Mouse (Mus musculus) myocyte (in vitro differentiated cells): ENCODE results near the gene Selp.

Source experiments
- MAX ChIP-seq: IDR thresholded peaks from one replicate; pipeline ENCODE4 v1.6.1; 2011; ENCODE audit warnings: low read depth, mild to moderate bottlenecking, control low read depth
- MYOD1 ChIP-seq, 3 experiments: IDR thresholded peaks; one replicate each; pipeline ENCODE4 v1.6.1; 2011; ENCODE audit warnings: control low read depth in 2 of 3, low read depth in 2 of 3, mild to moderate bottlenecking in 2 of 3, moderate library complexity in 1 of 3; ENCODE audit not compliant: insufficient read length in 2 of 3, control insufficient read depth in 1 of 3
- POLR2A ChIP-seq: IDR thresholded peaks from one replicate; pipeline ENCODE4 v1.6.1; 2011; ENCODE audit warnings: low read depth, mild to moderate bottlenecking, control low read depth, moderate library complexity; ENCODE audit not compliant: insufficient read length

DNA sequence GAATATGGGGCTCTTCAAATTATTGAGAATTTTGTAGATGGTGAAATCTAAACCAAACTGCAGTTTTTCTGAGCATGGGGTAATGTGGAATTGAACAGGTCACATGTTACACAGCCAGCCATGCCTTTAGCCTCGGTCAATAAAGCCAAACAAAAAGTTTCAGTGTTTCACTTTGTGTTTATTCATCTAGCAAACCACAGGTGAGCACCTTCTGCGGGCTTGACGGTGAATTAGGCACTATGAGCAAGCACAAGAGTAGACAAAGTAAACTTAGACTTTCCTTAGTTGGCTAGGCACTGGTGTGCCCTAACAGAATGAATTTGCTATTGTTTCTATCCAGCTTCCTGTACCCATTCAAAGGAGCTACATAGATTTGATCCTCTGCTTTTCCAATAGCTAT lies 39.9 kb downstream of the Selp start:
- no peak for TF ChIP-seq POLR2A
- TF ChIP-seq MYOD1 (IDR thresholded peaks at IDR 0.05; ENCODE audit: control insufficient read depth in 1 of 3, insufficient read length in 2 of 3, low read depth in 2 of 3) = no peak
- no peak for TF ChIP-seq MAX
